Mouse (Mus musculus): ENCODE results near the gene Bicd2.

GRCm38 (mm10) chr13:49348522-49348921, 7.1 kb downstream of the Bicd2 start:
- no peak for TF ChIP-seq CTCF (IDR thresholded peaks at IDR 0.05; ENCODE audit: borderline replicate concordance, extremely low read depth, insufficient read depth, insufficient read length)
- TF ChIP-seq POLR2A (IDR thresholded peaks at IDR 0.05; ENCODE audit: borderline replicate concordance, extremely low read depth, insufficient read depth, insufficient read length, poor library complexity, severe bottlenecking), result no peak

All from brain, embryonic 14.5 days (tissue).